Mouse (Mus musculus) skeletal muscle tissue, adult 2 months (tissue): ENCODE data around the gene Lrrk1.

Experiments used
- DNase-seq: peaks from one replicate; pipeline ENCODE4 v3.0.0-alpha.2; 2012; ENCODE audit warnings: low read depth, low spot score

Lrrk1 gene

DNA sequence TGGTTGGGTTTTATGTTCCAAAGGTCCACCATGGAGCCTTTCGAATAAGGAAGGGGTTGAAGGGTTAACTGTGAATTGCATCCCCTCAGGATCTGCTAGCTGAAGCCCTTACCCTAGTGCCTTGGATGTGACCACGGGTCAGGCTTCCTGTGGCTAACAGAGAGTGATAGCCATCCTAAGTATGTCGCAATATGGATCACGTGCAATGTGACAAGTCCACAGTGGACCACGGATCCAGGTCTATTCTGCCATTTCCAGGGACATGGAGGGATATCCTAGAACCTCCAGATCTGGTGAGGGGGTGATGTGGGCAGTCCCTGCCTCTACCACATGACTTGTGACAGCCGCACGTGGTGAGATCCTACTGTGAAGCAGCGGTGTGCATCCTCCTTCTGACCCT is 133.2 kb downstream of the Lrrk1 start:
- DNase-seq = no peak

DNA sequence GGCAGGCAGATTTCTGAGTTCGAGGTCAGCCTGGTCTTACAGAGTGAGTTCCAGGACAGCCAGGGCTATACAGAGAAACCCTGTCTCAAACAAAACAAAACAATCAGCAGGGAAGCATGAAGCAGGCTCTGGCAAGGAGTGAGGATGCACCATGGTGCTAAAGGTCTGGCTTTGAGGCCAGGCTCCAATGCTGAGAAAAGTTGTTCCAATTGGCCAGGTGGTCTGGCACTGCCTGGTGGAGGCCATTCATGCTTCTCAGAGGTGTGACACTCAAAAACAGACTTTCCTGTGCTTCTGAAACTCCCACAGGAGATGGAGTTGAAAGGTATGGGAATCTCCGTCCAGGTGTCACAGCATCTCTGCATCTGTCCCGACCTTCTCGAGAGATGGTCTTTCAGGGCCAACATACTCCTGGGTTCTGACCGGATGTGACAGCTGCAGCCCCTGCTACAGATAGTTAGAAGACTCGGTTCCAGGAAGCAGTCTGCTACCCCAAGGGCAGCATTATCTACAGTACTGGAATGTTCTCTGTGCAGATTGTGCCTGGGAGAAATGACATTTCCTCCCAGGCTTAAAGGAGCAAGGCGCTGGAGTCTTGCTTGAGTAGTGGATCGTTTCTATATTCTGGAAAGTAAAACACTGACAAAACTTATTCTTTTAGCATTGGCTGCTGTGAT is 134.0 kb downstream of the Lrrk1 start:
- DNase-seq = no peak

DNA sequence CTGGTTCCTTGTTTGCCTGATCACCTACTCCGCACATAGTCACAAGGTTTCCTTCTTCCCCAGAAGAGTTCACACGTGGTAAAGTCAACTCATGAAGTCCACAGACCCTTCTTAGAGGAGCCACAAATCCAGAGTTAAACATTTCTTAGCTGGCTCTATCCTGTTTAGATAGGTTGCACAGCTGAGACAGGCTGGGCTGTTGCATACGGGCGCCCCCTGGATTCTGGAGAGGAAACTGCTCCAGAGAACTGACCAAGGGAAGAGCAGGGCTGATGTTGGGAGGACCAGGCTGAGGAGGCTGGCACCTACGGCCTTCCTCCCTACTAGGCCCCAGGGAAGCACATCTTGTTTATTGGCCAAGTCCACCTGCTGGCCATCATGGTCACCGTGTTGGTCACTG is 138.1 kb downstream of the Lrrk1 start:
- DNase-seq = peak; percentile 46

DNA sequence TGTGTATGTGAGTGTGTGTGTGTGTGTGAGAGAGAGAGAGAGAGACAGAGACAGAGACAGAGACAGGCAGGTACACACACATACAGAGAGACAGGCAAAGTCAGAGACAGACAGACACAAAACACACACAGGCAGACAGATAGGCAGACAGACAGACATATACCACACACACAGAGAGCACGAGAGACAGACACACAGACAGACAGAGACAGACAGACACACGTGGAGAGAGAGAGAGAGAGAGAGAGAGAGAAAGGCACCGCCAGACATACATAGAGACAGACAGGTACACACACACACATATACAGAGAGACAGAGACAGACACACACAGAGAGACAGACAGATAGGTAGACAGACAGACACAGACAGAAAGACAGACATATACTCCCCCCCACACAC is 138.7 kb downstream of the Lrrk1 start:
- no peak for DNase-seq

DNA sequence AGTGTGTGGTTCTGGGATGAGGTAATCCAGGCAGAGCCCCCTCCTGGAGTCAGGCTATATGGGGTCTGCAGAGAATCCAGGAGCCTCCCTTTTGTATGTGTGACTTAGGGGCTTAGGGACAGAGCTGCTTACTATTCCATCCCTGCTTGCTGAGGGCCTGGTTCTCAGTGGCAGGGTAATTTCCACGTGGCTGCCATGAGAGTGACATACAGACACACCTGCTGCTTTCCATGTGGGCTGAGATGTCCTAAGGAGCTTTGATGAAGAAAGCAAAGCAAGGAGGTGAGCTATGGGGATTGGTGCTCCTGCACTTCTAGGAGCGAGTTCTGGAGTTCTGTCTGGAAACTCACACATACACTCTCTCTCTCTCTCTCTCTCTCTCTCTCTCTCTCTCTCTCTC is 139.1 kb downstream of the Lrrk1 start:
- DNase-seq = no peak

DNA sequence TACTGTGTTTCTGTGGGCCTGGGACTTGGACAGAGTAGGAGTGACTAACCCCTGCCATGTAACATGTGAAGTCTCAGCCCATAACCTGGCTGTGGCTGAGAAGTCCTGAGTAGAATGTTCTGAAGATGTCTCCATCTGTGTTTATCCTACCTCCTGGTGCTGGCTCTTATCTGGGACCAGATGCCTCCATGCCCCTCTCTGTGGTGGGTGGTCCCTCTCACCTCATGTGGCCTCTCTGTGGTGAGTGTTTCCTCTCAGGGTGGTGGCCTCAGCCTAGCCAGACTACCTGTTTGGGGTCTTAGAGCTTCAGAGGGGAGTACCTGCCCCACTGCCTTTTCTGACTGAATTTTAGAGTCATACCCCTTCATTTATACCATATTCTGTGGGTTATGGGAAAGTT is 139.9 kb downstream of the Lrrk1 start:
- no peak for DNase-seq

DNA sequence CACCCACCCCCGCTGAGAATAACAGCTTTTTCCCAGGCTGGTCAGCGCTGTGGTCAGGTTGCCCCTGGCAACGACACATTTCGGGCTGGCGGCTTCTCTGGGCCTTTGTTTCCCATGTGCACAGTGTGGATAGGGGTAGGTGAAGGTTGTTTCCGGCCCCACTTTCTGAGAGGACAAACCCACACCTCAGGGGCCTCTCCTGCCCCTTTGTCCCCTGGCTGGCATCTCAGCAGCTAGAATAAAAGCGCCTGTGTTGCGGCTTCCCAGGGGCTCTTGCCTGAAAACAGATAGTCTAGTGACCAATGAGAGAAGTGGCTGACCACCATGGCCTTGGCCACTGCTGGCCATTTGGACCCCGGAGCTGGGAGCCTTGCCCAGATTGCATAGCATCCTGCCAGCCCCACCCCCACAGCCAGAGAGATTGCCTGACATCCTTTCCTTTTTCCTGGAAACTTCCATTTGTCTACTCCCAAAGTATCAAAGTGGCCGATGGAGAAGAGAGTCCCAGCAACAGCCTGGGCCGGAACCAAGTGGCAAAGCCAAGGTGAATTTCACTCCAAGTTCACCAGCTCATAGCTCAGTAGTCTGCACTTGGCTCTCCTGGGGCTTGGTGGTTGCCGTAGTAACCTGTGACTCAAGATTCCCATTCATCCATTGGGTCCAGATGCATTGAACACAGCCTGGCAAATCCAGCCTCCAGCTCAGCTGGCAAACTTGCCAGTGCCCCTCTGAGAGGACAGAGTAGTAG is 140.7 kb downstream of the Lrrk1 start:
- no peak for DNase-seq

DNA sequence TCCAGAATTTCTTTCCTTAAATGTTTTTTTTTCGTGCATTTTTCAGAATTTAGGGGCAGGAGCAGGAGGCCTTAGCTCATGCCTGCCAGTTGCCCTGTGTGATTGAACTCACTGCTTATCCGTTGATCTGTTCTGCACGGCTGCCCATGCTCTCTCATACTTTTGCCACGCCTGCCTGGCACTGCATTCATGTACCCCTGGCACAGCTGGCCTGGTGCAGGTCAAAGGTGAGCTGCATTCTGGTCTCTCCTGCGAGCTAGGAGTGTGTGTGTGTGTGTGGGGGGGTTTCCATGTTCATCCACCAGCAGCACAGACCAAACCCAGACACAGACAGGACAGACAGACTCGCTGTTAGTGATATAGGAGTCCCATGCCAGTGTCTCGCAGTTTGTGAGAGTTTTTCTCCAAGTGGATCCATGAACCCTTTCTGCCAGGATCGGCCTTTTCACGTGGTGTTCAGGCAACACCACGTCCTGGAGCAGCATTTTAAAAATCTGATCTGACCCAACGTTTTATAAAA is 141.4 kb downstream of the Lrrk1 start:
- no peak for DNase-seq

DNA sequence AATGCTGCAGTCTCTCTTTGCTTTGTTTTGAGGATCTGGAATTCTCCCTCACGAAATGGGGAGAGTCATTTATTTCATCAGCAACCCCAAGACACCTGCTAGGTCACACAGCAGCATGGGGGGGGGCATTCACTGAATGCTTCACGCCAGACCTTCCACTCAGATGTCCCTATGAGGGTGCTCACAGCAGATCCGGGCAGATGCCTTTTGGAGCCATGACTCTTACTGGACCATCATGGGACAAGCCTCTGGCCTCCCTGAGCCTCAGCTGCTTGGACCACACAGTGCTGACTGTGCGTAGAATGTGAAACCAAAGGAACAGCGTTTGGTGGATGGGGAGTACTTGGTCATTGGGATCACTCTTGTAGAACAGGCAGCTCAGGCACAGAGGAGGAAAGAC is 142.5 kb downstream of the Lrrk1 start:
- DNase-seq = no peak

DNA sequence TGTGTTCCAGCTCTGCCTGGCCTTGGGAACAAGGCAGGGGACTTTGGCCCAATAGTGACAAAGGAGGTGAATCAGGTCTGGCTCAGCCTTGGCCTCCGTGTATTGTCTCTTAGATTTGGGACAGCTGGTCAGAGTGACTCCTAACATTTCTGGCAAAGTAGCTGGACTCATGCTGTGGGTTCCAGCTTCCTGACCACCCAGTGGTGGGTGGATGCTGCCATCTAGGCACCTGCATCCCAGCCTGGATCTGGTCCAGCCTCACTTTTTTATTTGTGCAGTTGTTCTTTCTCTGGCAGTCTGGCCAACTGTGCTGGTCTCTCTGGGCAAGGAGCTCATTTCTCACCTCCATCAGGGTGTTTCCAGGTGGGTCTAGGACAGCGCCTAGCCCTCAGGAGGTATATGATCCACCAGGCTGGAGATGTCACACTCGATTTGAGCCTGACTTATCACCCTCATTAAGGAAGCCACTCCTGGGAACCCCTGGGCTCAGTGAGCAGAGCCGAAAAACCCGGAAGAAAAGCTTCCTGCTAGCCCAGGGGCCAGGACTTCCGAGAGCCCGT is 144.3 kb downstream of the Lrrk1 start:
- no peak for DNase-seq

DNA sequence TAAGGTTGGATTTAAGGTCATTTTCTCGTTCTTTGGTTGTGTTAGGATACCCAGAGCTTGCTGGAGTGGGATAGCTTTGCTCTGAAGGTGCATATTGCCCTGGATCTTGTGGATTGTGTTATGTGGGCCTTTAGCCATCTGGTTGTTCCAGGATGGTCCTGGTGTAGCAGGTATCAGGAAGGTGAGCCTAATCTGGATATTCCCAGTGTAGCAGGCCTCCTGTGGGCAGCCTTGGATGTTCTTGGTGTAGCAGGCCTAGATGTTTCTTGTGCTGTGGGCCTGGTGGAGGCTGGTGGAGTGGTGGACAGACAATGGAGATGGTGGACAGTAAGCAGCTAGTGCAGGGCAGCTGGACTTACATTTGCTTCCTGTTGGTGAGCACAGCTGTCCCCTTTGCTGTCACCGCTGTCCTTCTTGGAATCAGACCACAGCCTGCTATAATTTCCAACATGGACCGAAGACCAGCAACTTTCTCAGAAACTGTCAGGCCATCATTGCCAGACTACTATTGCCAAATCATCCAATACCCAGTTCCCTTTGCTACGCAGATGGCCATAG is 146.2 kb downstream of the Lrrk1 start:
- DNase-seq = no peak

DNA sequence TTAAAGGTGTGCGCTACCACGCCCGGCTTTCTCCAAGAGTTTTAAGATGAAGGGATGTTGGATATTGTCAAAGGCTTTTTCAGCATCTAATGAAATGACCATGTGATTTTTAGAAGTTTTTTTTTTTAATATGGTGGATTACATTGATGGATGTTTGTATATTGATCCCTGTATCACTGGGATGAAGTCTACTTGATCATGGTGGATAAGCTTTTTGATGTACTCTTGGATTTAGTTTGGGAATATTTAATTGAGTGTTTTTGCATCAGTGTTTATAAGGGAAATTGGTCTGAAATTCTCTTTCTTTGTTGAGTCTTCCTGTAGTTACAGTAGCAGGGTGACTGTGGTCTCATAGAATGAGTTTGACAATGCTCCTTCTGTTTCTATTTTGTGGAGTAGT is 150.0 kb downstream of the Lrrk1 start:
- DNase-seq = no peak

DNA sequence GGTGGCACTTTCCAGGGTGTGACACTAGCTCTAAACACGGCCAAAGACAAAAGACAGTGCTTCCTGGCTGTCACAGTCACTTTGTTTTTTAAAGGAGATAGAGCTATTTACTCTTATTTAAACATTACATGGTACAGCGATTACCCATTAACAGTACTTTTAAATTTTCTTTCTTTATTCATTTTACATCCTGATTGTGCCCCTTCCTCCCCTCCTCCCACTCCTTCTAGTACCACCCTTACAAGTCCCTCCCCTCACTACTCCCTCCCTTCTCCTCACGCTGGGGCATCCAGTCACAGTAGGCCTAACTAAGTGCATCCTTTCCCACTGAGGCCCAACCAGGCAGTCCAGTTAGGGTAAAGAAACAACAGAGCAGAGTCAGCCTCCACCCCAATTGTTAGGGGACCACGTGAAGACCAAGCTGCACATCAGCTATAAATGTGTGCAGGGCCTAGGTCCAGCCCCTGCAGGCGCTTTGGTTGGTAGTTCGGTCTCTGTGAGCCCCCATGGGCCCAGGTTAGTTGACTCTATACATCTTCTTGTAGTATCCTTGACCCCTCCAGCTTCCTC is 154.1 kb downstream of the Lrrk1 start:
- DNase-seq = no peak

DNA sequence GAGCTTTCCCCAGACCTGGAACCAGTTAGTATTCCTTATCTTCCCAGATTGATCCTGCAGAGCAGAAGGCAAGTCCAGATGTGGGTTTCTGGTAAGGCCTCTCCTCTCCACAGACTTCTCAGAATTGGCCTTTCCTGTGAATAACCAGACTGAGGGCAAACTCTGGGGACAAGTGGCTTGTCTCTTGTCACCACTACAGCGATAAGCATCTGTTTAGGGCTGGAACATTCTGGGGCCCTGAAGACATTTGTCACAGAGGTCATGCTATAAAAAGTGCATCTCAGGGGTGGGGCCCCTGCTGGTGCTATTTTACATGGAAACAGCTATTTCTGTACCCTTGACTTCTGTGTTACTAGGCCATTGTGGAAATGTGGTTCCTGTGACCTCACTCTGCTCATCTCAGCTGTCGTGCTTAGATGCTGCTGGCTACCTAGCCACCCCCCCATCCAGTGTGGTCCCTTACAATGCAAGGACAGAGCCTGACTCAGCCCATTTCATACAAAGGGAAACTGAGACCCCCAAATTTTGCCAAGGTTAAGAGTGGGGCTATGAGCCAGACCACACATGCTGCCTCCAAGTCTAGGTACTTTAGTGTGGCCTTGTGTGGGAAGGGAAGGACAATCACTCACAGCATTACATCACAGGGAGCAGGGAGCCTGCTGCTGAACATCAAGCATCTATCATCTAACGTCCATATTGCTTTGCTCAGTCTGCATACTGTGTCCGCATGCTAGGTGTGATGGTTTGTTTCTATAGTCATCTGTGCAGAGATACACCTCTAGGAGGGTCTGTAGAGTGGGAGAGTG is 154.8 kb downstream of the Lrrk1 start:
- no peak for DNase-seq

DNA sequence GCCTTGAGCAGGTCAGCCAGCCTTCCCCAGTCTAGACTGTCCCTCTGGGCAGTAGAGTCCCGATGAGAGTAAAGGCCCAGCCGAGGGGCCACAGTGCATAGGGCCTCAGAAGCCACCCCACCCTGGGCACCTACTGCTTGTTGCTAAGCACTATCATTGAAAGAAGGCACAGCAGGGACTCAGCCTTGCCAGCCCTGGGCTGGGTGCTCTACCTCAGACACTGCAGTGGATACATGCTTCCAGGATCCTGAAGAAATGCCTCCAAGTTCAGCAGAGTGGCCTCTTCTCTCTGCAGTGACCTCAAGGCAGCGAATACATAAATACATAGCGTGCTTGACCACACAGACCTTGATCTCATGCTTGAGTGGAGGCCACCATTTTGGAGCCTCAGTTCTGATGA is 156.3 kb downstream of the Lrrk1 start:
- DNase-seq = no peak

DNA sequence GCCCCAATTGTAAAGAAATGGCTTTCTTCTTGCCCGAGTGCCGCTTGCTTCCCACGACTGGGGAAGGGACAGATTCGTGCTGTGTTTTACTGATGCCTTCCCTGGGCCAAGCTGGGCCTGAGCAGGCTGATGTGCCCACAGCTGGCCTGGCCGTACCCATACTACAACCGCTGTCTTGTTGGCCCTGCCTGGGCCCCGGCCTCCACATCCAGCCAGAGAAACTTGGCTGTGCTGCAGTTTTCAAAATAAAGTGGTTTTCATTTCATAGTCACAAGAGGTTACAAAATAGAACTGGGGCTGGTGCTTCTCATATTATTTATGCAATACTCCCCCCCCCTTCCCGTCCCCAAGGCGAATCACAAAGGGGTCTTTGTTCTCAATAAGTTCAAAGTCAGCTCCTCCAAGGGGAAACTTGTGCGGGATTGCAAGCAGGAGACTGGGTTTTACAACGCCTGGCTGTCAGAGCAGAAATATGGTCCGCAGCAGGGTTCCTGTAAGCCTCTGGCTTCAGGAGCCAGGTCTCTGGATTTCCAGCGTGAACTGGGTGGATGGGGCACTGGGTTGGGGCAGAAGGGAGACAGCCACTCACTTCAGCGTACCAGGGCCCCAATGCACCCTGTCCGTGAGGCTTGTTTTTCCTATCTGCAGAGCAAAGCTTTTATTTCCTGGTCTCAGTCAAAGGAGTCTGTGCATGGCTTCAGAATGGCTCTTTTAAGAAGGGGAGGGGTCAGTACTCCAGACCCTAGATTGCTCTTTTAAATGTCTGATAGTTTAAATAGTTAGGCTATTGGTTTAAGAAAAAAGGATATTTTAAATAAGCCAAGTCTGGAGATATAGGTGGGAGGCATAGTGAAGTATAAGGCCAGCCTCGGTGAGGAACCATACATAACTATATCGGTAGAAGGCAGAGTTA is 157.3 kb downstream of the Lrrk1 start:
- DNase-seq = no peak

DNA sequence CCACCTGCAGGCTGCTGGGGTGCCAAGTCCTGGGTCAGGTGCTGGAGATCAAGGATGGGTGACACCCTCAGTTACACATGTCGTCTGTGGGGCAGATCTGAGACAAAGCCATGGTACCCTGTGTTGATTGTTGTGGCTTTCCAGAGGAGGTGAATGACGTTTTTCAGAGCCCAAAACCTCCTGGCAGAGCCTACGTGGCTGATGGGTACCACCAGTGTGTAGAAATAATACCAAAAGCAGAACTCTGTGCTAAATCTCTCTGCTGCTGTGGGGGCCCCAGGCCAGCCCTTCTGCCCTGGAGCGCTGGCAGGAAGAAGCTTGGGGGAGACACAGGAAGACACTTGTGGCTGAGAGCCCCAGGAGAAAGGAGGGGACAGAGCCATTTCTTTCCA is 157.9 kb downstream of the Lrrk1 start:
- DNase-seq = no peak

DNA sequence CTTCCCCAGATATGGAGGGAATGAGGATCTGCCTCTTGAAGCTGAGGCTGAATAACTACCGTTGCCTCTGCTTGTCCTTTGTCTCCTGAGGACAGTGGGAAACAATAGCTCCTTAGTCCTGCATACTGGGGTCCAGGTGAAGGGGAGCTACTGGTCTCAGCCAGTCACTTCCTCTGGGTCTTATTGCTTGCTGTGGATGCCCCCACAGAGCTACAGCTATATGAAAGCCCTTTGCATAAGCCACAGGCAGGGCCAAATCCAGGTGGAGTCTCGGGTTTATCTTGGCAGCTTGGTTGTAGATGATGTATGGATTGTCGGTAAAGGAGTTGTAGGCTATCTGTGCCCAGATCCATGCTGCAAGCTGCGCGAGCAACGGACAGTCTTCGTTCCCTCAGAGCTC is 158.7 kb downstream of the Lrrk1 start:
- DNase-seq = no peak

DNA sequence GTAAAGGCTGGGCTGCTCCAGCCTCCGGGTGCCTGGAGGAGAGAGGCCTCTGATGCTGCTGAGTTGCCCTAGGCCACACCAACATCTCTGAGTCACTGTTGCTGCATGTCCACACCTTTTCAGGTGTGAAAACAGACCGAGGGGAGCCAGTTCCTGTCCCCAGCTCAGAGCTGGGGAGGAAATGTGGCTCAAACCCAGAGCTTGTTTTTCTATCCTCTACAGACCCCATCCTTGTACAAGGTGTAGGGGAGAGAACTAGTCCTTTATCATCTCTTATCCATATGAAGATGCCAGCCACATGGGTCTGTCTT is 159.6 kb downstream of the Lrrk1 start:
- DNase-seq = no peak

DNA sequence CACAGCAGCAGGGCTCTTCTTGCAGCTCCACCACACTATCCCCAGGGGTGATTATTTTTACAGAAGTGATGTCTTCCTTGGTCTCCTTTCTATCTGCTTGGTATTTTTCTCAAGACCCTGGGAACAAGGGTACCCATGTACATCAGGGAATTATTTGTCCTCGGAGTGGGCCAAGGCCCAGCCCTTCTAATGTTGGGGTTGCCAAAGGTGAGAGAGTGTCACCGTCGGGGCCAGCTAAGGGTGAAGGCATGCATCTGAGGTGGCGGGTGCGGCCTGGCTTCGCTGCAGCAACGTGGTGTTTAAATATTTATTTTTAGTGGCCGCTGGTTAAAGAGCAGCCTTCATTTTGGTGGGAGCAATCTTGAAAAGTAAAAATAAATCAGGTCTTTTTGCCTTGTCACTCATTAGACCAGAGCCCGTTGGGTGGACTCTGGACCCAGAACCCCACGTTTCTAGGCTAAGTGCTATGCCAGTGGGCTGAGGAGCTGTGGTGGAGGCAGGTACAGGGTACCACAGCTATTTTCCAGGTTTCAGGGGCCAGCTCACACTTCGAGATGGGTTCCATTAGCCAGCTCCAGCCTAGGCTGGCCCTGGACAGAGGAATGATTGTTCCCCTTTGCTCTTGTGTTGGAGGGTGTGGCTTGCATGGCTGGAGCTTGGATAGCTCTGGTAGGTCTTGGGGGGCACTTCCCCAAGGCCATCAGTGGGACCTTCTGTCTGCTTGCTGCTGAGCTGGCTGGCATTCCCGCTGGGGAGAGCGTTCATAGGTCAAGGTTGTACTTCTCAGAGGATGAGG is 160.1 kb downstream of the Lrrk1 start:
- no peak for DNase-seq
